Comparison of ENCODE assay signal across 34 mouse cellular contexts in the genomic region with DNA sequence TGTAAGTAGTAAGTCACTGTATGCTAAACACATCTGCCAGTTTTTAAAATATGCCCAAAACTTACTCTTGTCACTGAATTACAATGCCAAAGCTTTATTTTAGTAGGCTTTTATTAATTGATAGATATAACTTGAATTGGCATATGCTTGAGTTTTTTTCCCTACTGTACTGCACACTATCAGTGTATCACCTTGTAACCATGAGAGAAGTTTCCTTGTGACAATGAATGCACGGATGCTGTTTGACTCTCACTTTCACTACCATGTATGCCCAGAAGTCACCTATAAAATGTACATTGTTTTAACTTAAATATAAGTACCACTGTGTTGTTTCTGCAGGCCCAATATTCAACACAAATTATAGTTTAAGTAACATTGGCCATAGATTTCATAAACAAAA.
"Had no signal": no experiment of that assay in that cellular context is flagged by ENCODE, and none has a peak within 500 bp of the region (broad histone marks: within the 10 kb centered on the region; RNA-seq: fewer than 3 reads in every experiment).

No protein-coding gene starts in this region.

- H3K4me1 ChIP-seq: heart, embryonic 10.5 days; heart, embryonic 12.5 days; heart, embryonic 13.5 days; heart, embryonic 15.5 days; hindbrain, embryonic 10.5 days; hindbrain, embryonic 12.5 days; hindbrain, embryonic 13.5 days; hindbrain, embryonic 15.5 days; intestine, embryonic 15.5 days; kidney, embryonic 15.5 days had no signal

- H3K9ac ChIP-seq: heart, embryonic 12.5 days; heart, embryonic 13.5 days; heart, embryonic 15.5 days; hindbrain, embryonic 12.5 days; hindbrain, embryonic 13.5 days; hindbrain, embryonic 14.5 days; hindbrain, embryonic 15.5 days; intestine, embryonic 15.5 days; kidney, embryonic 15.5 days had no signal

- H3K4me2 ChIP-seq: heart, embryonic 11.5 days; heart, embryonic 12.5 days; heart, embryonic 13.5 days; heart, embryonic 15.5 days; hindbrain, embryonic 12.5 days; hindbrain, embryonic 13.5 days; hindbrain, embryonic 14.5 days; hindbrain, embryonic 15.5 days; intestine, embryonic 15.5 days; kidney, embryonic 15.5 days had no signal

- H3K27me3 ChIP-seq: heart, embryonic 12.5 days; heart, embryonic 13.5 days; heart, embryonic 15.5 days; hindbrain, embryonic 12.5 days; hindbrain, embryonic 13.5 days; hindbrain, embryonic 15.5 days; intestine, embryonic 15.5 days; kidney, embryonic 15.5 days had no signal

- H3K36me3 ChIP-seq: heart, embryonic 10.5 days; heart, embryonic 12.5 days; heart, embryonic 13.5 days; heart, embryonic 15.5 days; hindbrain, embryonic 10.5 days; hindbrain, embryonic 12.5 days; hindbrain, embryonic 13.5 days; hindbrain, embryonic 15.5 days; intestine, embryonic 15.5 days; kidney, embryonic 15.5 days had no signal

- DNase-seq: heart, postnatal 10 days; heart, postnatal 14 days; heart, postnatal 36 days; heart, postnatal 4 days; kidney, adult 11 months; kidney, adult 18-20 months; kidney, adult 2 months; kidney, adult 8-10 months; kidney, adult 9 months; kidney, postnatal 10 days; kidney, postnatal 14 days; kidney, postnatal 25 days; kidney, postnatal 36 days; kidney, postnatal 4 days; layer of hippocampus, adult 9-11 months; layer of hippocampus, postnatal 36 days had no signal

- H3K4me3 ChIP-seq: heart, embryonic 10.5 days; heart, embryonic 12.5 days; heart, embryonic 13.5 days; heart, embryonic 15.5 days; hindbrain, embryonic 10.5 days; hindbrain, embryonic 12.5 days; hindbrain, embryonic 13.5 days; hindbrain, embryonic 15.5 days; intestine, embryonic 15.5 days; kidney, embryonic 15.5 days; layer of hippocampus, adult 2 months had no signal

- H3K27ac ChIP-seq: heart, embryonic 10.5 days; heart, embryonic 13.5 days; heart, embryonic 15.5 days; hindbrain, embryonic 10.5 days; hindbrain, embryonic 12.5 days; hindbrain, embryonic 13.5 days; hindbrain, embryonic 14.5 days; hindbrain, embryonic 15.5 days; hindbrain, postnatal 0 days; intestine, embryonic 15.5 days; kidney, embryonic 15.5 days; kidney, postnatal 0 days; layer of hippocampus, adult 2 months had no signal

- ATAC-seq: hindbrain, postnatal 0 days; inflammation-experienced regulatory T-cells, adult 6 months; intestine, embryonic 15.5 days; intestine, embryonic 16.5 days; intestine, postnatal 0 days had no signal

- H3K9me3 ChIP-seq: heart, embryonic 10.5 days; heart, embryonic 12.5 days; heart, embryonic 13.5 days; heart, embryonic 15.5 days; hindbrain, embryonic 10.5 days; hindbrain, embryonic 12.5 days; hindbrain, embryonic 13.5 days; hindbrain, embryonic 15.5 days; intestine, embryonic 15.5 days; kidney, embryonic 15.5 days had no signal
